Mouse (Mus musculus) layer of hippocampus, postnatal 25 days (tissue): ENCODE measurements around the gene Ip6k1. TPM values are rescaled to one million over a fixed set of nuclear protein-coding genes. Genes with fewer than 3 reads are reported as not detected.
"Not testable (repeated sequence)": the region's sequence is repeated elsewhere in the genome, so short reads cannot be mapped to it uniquely, and the experiment has no call there.

Source experiments
- DNase-seq, 2 experiments: peaks; one replicate each; pipeline ENCODE4 v3.0.0; 2022; ENCODE audit warnings: mixed read lengths in 2 of 2, low spot score in 1 of 2; ENCODE audit errors: extremely low spot score in 1 of 2
- total RNA-seq, 2 experiments: library from RNA; stranded (reverse); gene quantifications; 2 replicates each; pipeline ENCODE4 v1.2.3; 2021

The Ip6k1 gene
- total RNA-seq, 2 experiments from 2014 or later = 220 to 228 TPM

DNA sequence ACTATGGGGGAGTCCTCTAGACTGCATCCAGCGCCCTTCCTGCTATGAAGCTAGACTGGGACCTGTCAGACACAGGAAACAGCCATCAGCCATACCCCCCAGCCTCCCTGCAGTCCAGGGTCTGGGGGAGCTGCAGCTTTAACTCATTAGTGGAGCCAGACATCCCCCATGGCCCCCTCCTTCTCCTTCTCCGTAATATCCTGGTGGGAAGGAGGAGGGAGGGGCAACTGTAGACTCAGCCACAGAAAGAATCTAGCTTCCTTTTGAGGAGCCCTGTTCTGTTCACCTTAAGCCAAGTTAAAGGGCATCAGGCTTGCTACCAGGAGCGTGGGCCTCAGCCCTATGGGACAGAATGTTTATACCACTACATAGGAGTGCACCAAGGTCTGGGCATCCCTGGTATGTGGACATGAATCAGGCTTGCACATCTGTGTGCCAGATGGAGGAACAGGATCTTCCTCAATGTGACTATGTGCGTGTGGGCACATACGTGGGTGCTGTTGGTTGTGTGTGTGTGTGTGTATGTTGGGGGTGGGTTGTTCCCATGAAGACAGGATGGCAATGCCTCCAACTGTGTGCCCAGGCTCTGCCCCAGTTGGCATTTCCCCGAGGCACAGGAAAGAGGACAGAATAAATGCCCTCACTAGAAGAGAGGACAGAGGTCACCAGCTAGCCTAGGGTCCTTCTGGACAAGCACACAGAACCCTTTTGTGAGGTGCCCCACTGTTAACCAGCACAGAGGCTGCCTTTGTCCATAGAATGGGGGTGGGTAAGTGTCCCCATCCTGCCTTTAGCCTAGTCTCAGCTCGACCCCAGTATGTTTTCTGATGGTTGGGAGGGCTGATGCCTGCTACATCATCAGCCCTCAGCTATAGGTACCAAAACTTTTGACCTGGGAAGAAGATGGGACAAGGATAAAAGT is 20.4 kb upstream of the Ip6k1 start:
- peak; percentile 22 to 40 for DNase-seq

GRCm38 (mm10) chr9:107982681-107983346 is 19.5 kb upstream of the Ip6k1 start, which contains the start of gene Gm20661:
Gene Gm20661, plus strand, starts transcription at chr9:107983058.
- peak; percentile 32 to 34 for DNase-seq

DNA sequence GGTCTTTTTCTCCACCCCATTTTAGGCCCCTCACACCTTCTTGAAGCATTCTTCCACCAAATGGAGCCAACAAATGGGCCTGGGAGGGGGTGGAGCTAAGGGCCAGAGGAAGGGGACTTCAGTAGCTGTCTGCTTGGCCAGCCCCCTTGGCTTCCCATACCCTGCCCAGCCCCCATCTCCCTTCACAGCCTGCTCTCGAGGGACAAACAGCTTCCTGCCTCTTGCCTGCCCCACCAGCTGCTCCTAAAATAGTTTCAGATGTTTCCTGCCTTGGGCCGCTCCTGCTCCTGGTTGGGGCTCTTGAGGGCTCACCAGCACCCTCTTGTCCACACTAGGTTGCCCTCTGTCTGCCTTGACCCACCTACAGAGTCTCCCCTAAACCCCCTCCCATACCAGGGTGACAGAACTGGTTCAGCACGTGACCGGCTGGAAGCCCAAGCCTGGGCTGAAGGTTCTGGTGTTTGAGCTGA is 18.8 kb upstream of the Ip6k1 start:
- peak; percentile 29 to 33 for DNase-seq

- DNase-seq = peak in 1 of 2 experiments; percentile 14
These were observed 18.1 kb upstream of the Ip6k1 start for GRCm38 (mm10) chr9:107984052-107984753.

- DNase-seq = no peak
These were observed 17.6 kb upstream of the Ip6k1 start for GRCm38 (mm10) chr9:107984754-107985055.

GRCm38 (mm10) chr9:107985131-107986119 is 16.9 kb upstream of the Ip6k1 start, which contains the start of gene Inka1:
Gene Inka1, minus strand, starts transcription at chr9:107985879.
- peak; percentile 56 to 70 for DNase-seq

DNA sequence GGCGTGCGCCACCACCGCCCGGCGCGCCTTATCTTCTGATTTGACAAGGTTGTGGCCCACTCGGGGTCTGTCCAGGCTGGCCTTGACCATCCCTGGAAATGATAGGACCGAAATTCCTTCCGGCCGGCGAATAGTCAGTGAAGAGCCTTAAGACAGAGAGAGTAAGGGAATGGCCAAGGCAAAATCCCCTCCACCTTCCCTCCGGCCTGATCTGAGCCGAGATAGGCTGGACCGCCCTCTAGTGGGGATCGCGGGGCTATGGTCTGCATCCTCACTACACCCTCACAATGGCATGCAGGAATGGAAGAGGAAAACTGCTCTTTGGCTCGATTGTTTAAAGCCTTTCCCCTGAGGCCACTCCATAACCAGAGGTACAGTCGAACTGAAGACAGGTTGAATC is 15.9 kb upstream of the Ip6k1 start:
- peak; percentile 67 to 73 for DNase-seq

- no peak for DNase-seq
These were observed 14.4 kb upstream of the Ip6k1 start for GRCm38 (mm10) chr9:107987950-107988349.

GRCm38 (mm10) chr9:107992197-107992596 is 10.1 kb upstream of the Ip6k1 start, which contains the start of gene Cdhr4:
Gene Cdhr4, plus strand, starts transcription at chr9:107992497.
- DNase-seq = no peak

DNA sequence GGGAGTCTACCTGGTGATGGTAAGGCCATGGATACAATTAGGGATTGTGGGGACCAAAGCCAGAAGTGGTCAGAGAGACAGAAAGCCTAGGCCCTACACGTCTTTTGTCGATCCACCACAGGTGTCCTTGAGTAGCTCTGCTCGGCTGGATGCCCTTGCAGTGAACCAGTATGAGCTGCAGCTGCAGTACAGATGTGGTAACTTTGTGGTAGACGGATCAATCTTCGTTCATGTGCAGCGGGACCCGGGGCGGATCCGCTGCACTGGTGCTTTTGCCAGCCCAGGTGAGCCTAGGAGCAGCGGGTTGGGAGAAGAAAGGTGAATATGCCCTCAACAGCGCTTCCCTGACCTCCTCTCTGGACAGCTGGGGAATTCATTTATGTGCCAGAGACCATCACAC is 9.3 kb upstream of the Ip6k1 start:
- no peak for DNase-seq

GRCm38 (mm10) chr9:107994464-107994863 is 7.8 kb upstream of the Ip6k1 start:
- DNase-seq = no peak

- no peak for DNase-seq
These were observed 6.8 kb upstream of the Ip6k1 start for GRCm38 (mm10) chr9:107995513-107995912.

GRCm38 (mm10) chr9:107996049-107996448 is 6.3 kb upstream of the Ip6k1 start, which contains the start of gene Gm20662:
Gene Gm20662, plus strand, starts transcription at chr9:107996349.
- no peak for DNase-seq

GRCm38 (mm10) chr9:108002778-108003530 is 653 bp downstream of the Ip6k1 start:
- peak in 1 of 2 experiments; percentile 41 for DNase-seq

DNA sequence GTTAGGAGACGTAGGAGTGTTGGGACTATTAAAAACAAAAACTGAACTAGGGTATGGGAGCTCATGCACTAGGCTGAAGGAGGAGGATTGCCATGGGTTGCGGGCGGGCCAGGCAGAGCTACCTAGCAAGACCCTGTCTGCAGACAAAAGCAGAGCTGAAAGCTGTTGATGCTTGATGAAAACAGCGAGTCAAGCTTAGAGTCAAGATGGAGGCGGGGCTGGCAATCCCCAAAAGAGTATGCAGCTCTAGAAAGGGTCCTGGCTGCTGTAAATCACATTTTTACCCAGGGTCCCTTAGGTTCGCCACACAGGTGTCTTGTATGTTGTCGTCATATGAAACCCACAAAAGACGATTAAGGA is 1.2 kb downstream of the Ip6k1 start:
- DNase-seq = no peak

DNA sequence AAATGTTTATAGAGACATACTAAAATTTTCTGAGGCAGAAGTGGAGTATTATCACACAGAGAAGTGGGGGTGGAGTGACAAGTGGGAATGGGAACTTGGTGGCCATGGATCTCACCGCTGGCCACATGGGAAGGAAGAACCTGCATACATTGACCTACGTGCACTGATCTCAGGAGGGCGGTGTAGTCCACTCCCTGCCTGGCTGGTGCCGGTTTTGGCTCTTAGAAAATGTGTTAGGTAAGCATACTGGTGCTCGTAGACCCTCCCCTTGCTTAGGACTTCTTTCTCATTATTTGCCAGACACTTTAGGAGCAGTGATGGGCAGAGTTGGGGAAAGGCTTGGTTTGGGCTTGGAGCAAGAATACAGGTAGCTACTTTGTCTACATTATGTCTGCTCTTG is 5.7 kb downstream of the Ip6k1 start:
- DNase-seq = no peak

DNA sequence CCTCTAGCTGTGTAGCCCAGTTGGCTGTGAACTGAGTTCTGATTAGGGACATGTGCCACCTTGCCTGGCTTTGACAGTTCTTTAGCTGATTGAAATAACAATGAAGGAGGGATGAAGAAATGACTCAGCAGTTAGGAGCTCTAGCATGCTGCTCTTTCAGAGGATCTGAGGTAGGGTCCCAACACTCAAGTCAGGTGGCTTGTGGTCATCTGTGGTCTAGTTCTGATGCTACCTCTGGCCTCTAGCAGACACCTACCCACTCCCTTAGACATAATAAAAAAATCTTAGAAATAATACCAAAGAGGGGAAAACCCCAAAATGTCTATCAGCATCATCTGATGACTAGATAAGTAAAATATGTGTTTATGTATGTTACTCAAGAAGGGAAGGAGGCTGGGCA is 8.1 kb downstream of the Ip6k1 start:
- DNase-seq = no peak

DNA sequence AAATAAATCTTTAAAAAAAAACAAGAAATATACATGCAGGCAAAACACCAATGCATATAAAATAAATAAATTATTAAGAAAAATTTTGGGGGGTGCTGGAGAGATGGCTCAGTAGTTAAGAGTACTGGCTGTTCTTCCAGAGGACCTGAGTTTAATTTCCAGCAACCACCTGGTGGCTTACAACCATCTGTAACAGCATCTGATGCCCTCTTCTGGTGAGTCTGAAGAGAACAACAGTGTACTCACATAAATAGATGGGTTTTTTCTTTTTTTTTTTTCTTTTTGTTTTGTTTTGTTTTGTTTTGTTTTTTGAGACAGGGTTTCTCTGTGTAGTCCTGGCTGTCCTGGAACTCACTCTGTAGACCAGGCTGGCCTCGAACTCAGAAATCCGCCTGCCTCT is 11.3 kb downstream of the Ip6k1 start:
- DNase-seq = not testable (repeated sequence)

GRCm38 (mm10) chr9:108017127-108017526 is 14.8 kb downstream of the Ip6k1 start:
- no peak for DNase-seq
